Mouse (Mus musculus): ENCODE measurements around the gene Ifi202b.
"Not testable (repeated sequence)": the region's sequence is repeated elsewhere in the genome, so short reads cannot be mapped to it uniquely, and the experiment has no call there.

Ifi202b gene

GRCm38 (mm10) chr1:173982694-173983305, at the start of gene Ifi202b:
Ifi202b (minus strand) TSS chr1:173982744.
- DNase-seq, result not testable (repeated sequence)

DNA sequence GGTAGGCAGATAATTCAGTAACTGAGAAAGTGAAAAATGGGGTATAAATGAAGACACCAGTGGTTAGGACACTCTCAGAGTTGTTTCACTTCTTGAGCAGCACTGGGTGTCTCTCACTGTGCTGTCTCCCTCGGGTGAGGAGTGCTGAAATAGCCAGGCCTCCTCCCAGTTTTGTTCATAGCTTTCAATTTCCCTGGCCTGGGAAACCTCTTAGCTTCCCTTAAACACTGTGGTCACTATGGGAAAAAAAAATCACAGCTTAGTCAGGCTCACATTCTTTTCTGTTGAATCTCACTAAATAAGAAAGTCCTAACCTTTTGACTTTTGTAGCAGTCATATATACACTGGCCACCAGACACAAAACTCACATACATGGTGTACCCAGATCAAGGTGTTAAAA, 49.2 kb upstream of the Ifi202b start, which contains the start of gene Ifi205:
TSS of gene Ifi205 (minus strand) at position 113 of the 400 bp plus-strand sequence.
- no peak for DNase-seq

GRCm38 (mm10) chr1:174007050-174007449, 24.5 kb upstream of the Ifi202b start:
- DNase-seq, result not testable (repeated sequence)

- DNase-seq, result not testable (repeated sequence)
Measured at GRCm38 (mm10) chr1:174004352-174005109, 22.0 kb upstream of the Ifi202b start.

DNA sequence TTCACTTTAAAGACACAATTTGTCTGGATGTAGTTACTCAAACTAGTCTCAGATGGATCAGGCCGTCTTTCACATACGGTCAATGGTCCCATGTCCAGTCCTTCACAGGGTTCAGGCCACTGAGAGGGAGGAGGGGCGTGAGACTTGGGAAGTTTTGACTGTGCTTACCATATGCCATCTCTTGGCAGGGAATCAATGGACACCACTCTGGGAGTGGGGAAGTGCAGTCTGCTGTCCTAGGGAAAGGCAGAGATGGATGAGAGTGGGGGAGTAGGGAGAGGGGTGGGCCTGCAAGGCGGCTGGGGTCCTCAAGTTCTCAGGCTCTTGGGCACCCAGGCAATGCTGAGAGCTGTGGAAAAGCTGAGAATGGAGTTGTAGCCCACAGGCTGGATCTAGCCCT, 12.5 kb upstream of the Ifi202b start:
- DNase-seq, result no peak

DNA sequence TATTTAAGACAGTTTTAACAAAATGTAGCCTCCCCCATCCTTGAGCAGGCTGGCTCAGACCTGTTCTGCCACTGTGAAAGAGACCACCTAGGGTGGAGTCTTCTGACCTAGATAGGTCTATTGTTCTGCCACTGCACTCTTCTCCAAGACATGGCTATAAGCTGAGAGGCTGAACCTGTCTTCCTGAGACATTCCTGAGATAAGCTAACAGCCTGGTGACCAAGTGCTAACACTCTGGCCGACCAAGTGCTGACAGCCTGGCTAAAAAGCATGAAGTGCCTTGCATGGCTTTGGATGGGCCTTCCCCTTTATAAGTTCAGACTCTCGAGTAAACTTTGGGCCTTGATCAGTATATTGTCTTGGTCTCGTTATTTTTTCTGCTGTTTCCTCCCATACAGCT, 1.5 kb downstream of the Ifi202b start:
- not testable (repeated sequence) for DNase-seq

GRCm38 (mm10) chr1:173977622-173978021, 4.9 kb downstream of the Ifi202b start:
- no peak for DNase-seq

DNA sequence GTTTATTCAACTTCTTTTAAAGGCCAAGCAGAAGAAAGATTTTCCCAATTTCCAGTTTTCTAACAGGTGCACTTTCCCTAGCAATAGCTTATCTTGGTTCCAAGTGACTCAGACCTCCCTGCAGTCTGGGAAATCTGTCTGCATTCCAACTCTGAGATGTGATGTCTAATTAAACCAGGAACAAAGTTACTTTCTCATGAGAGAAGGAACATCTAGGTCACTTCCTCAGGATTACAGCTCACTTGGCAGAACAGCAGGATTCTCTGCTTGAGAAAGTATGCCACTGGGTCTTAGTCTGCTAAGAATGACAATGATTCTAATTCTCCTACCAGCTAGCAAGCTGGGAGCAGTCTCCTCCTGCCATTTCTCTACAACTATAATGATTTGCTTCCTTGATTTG, 9.4 kb downstream of the Ifi202b start:
- no peak for DNase-seq

DNA sequence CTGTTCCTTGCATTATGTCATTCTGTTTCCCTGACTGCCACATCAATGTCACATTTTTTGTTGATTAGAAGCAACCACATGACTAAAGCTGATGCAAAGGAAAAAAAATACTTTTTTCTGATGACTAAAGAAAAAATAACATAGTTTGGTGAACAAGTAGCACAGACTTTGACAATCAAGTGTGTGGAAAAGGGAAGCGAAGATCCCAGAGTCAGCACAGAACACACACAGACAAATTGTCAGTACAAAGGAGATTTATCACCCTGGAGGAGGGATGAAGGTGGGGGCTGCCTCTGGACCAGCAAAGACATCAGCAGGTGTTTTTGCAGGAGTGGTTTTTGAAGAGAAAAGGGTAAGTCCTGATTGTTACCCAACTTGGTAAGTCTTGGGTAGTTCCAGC, 21.1 kb downstream of the Ifi202b start:
- DNase-seq, result not testable (repeated sequence)

GRCm38 (mm10) chr1:173959998-173960397, 22.5 kb downstream of the Ifi202b start:
- not testable (repeated sequence) for DNase-seq

DNA sequence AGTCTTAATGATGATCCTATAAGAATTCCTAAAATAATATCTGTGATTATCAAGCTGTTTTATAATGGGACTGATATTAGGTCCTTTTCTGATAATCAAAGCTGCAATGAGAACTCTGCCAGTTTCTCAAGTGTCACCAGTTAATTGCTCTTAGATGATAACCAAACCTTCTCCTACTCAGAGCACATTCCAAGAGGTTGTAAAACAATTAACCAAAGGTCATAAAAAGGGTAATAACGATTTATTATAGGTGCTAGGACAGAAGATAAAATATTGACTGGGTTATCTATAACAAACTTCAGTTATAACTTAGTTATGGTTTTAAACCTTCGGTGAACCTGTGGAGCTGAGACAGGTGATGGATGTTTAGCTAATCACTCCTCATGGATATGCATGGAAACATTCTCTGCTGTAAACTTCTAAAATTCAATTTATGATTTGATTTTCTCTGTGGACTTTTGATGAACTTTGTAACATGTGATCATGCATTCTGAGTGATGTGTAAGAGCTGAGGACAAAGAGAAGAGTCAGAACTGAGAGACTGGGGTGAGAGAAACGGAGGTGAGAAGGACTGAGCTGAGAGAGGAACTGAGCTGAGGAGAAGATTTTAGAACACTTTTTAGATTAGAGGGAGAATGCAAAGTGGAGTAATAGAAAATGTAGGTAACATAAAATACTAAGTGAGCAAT, 26.6 kb downstream of the Ifi202b start:
- not testable (repeated sequence) for DNase-seq

- no peak for DNase-seq
Measured at GRCm38 (mm10) chr1:173955071-173955796, 27.3 kb downstream of the Ifi202b start.

GRCm38 (mm10) chr1:173953563-173953962, 29.0 kb downstream of the Ifi202b start:
- DNase-seq, result no peak

DNA sequence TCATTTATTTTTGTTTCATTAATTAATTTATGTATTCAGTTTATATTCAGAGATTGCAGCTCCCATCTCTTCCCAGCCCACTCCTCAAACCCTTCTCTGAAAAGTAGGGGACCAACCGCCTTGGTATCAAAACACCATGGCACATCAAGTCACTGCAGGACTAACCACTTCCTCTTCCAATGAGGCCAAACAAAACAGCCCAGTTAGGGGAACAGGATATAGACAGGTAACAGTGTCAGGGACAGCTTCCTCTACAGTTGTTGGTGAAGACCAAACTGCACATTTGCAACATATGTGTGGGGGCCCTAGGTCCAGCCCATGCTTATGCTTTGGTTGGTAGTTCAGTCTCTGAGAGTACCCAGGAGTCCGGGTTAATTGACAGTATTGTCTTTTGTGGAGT, 33.5 kb downstream of the Ifi202b start:
- not testable (repeated sequence) for DNase-seq

DNA sequence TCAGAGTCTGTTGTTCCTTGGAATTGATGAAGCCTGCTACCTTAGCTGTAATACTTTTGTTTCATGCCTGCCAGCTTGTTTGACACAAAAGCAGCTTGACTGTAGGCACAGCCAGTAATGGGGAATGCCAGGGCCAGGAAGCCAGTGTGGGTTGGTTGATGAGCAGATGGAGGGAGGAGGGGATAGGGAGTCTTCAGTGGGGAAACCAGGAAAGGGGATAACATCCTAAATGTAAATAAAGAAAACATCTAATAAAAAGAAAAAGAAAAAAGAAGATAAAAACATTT, 39.8 kb downstream of the Ifi202b start:
- not testable (repeated sequence) for DNase-seq

DNA sequence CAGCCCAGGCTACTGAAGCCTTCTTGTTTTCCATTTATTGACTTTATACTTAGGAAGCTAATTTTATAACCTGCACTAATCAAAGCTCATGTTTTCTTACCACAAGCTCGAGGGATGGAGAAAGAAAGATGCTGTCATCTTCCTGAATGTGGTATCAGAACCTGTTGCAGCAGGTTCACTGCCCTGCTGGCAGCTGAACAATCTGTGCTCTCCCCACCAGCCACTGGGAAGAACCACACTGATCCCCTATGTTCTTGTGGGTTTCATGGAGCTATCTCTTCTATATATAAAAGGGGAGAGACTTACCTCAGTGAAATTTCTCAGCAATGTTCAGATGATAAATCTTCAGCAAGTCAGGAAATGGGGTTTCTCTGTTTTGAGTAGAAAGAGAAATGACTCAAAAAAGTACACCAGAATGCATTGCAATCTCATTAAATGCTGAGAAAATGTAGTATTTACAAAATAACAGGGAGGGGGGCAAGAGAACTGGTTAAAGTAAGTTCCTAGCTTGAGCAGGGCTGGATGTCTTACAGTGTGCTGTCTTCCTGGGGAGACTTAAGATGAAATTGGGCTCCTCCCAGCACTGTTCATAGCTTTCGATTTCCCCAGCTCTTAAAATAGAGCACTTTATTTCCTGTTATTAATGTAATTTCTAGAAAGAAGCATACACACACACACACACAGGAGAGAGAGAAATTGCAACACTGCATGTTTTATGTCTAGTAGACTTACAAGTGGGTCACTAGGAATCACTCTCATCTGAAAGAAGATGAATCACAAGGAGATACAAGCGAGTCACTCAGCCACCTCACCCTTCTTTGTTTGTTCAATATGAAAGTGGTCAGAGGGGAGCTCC, 40.4 kb downstream of the Ifi202b start, which contains the start of the genes Mndal and Ifi203:
TSS of gene Mndal (minus strand) at position 568 of the 856 bp plus-strand sequence.
TSS of gene Ifi203 (minus strand) at position 749 of the 856 bp plus-strand sequence.
- DNase-seq, result not testable (repeated sequence)

DNA sequence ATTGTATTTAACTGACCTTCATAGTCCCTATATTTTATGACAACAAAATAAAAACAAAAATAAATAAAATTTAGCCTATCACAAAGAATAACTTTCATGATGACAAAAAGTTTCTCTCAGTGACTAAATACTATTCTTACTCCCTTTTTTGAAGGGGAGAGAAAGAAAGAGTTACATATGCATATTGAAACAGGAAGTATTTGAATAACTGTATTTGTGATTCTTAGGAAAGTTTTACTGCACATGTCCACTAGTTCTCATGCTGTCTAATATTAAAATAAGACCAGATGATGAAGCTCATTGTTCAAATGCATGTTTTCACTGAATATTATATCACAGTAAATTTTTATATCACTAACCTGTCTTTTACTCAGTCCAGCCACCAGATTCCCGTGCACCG, 41.0 kb downstream of the Ifi202b start:
- not testable (repeated sequence) for DNase-seq

DNA sequence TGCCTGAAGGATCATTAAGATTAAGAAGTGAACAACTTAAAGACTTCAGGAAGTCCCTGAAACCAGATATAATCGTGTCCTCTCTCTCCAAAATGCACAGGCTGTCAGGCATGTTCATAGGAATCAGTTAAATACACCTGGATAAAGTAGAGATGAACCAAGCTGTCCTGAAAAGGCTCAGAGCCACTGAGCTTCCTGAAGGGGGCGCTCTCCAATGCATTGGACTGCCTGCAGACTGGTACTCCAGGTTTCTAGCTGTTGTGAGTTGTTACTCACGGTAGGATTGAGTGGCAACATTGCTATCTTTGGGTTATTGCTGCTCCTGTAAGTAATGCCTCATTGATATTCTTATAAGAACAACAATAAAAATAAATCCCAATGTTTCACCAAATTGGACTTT, 63.3 kb downstream of the Ifi202b start:
- DNase-seq, result not testable (repeated sequence)

DNA sequence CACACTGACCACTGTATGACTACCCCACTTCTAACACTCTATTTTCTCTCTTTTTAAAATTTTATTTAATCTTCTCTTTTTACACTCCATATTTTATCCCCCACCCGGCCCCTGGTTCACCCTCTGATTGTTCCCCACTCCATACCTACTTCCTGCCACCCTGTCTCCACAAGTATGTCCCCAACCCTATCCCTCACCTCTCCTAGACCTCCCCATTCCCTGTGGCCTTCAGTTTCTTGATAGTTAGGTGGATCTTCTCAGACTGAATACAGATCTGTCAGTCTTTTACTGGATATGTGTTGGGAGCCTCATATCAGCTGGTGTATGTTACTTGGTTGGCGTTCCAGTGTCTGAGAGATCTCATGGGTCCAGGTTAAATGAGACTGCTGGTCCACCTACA, 68.0 kb downstream of the Ifi202b start:
- DNase-seq, result no peak

GRCm38 (mm10) chr1:173913256-173913791, 69.2 kb downstream of the Ifi202b start:
- DNase-seq, result not testable (repeated sequence)
